Mouse (Mus musculus) cerebellum, adult 18-20 months (tissue): ENCODE measurements around the gene Tmem52b.
A peak's percentile ranks its signal among the peaks of the same experiment; 100 is the strongest.
"Not testable (repeated sequence)": the region's sequence is repeated elsewhere in the genome, so short reads cannot be mapped to it uniquely, and the experiment has no call there.

Experiments used
- DNase-seq, 2 experiments: peaks; one replicate each; pipeline ENCODE4 v3.0.0; 2021

Tmem52b gene

GRCm38 (mm10) chr6:129512367-129512766, at the start of gene Tmem52b:
Tmem52b (plus strand) TSS chr6:129512555.
- DNase-seq: no peak

GRCm38 (mm10) chr6:129471386-129471785, 41.0 kb upstream of the Tmem52b start:
- DNase-seq: no peak

- DNase-seq: no peak
Measured at GRCm38 (mm10) chr6:129472627-129473026, 39.7 kb upstream of the Tmem52b start.

- peak in 1 of 2 experiments; percentile 2 for DNase-seq
Measured at GRCm38 (mm10) chr6:129476404-129477126, 35.8 kb upstream of the Tmem52b start.

GRCm38 (mm10) chr6:129480089-129480958, 32.0 kb upstream of the Tmem52b start:
- DNase-seq: no peak

GRCm38 (mm10) chr6:129494924-129495323, 17.4 kb upstream of the Tmem52b start:
- DNase-seq: no peak

GRCm38 (mm10) chr6:129497345-129498218, 14.8 kb upstream of the Tmem52b start:
- DNase-seq: no peak

GRCm38 (mm10) chr6:129499516-129499915, 12.8 kb upstream of the Tmem52b start:
- not testable (repeated sequence) for DNase-seq

GRCm38 (mm10) chr6:129503471-129503870, 8.9 kb upstream of the Tmem52b start:
- no peak for DNase-seq

- DNase-seq: no peak
Measured at GRCm38 (mm10) chr6:129507024-129507423, 5.3 kb upstream of the Tmem52b start, which contains the start of gene Olr1. Olr1 (minus strand) TSS chr6:129507165.

GRCm38 (mm10) chr6:129510120-129510911, 2.0 kb upstream of the Tmem52b start:
- no peak for DNase-seq

- DNase-seq: no peak
Measured at GRCm38 (mm10) chr6:129512868-129513267, 513 bp downstream of the Tmem52b start.

GRCm38 (mm10) chr6:129513409-129513808, 1.1 kb downstream of the Tmem52b start:
- DNase-seq: no peak

- DNase-seq: no peak
Measured at GRCm38 (mm10) chr6:129514376-129514775, 2.0 kb downstream of the Tmem52b start.

- no peak for DNase-seq
Measured at GRCm38 (mm10) chr6:129515068-129515467, 2.7 kb downstream of the Tmem52b start.

- DNase-seq: no peak
Measured at GRCm38 (mm10) chr6:129516388-129516787, 4.0 kb downstream of the Tmem52b start.

GRCm38 (mm10) chr6:129517752-129518408, 5.5 kb downstream of the Tmem52b start:
- DNase-seq: no peak

GRCm38 (mm10) chr6:129526069-129526468, 13.7 kb downstream of the Tmem52b start:
- DNase-seq: no peak

GRCm38 (mm10) chr6:129527416-129527815, 15.1 kb downstream of the Tmem52b start:
- no peak for DNase-seq

- no peak for DNase-seq
Measured at GRCm38 (mm10) chr6:129529605-129530004, 17.2 kb downstream of the Tmem52b start.

- DNase-seq: no peak
Measured at GRCm38 (mm10) chr6:129530261-129530660, 17.9 kb downstream of the Tmem52b start.
